Mouse (Mus musculus) testis, adult 2 months (tissue): ENCODE measurements around the gene Gdf1.

Experiments used
- CTCF ChIP-seq: fragments of 200-500 bp; IDR thresholded peaks from 2 replicates; pipeline ENCODE4 v1.5.1; 2012; ENCODE audit warnings: low read depth, mild to moderate bottlenecking, inconsistent platforms, low read length, moderate library complexity; ENCODE audit not compliant: control insufficient read depth, insufficient read depth, insufficient replicate concordance
- POLR2A ChIP-seq: fragments of 200-500 bp; IDR thresholded peaks from 2 replicates; pipeline ENCODE4 v1.6.1; 2012; ENCODE audit warnings: low read depth, mild to moderate bottlenecking, inconsistent platforms, low read length, moderate library complexity; ENCODE audit not compliant: control insufficient read depth

GRCm38 (mm10) chr8:70344279-70344678 lies 14.7 kb downstream of the Gdf1 start:
- no peak for TF ChIP-seq CTCF
- TF ChIP-seq POLR2A: no peak
